In genomic region chr13:44206042-44206441, GRCm38 (mm10) we compare ENCODE assay signal across 19 mouse cellular contexts.
DNase-seq lines count a peak whose midpoint lies in the region; ATAC-seq and TF ChIP-seq lines count a peak whose summit lies in the region.
"Had no signal": no experiment of that assay in that cellular context is flagged by ENCODE, and none has a peak within 500 bp of the region (broad histone marks: within the 10 kb centered on the region; RNA-seq: fewer than 3 reads in every experiment).

No protein-coding gene starts in this region.

- H3K4me3 ChIP-seq in hindbrain, postnatal 0 days (ENCODE audit: low read length), result no peak overlapping the region
- H3K4me3 ChIP-seq in hindbrain, embryonic 12.5 days, result no peak overlapping the region
- H3K4me3 ChIP-seq: embryonic facial prominence, embryonic 15.5 days; forebrain, embryonic 13.5 days; limb, embryonic 13.5 days; midbrain, embryonic 12.5 days had no signal

- no peaks in the 10 kb centered on the region for H3K27me3 ChIP-seq in hindbrain, postnatal 0 days (ENCODE audit: insufficient read depth, low read length)
- H3K27me3 ChIP-seq in hindbrain, embryonic 12.5 days, result peaks cover 37% of the 10 kb centered on the region

- WGBS in hindbrain, postnatal 0 days, result 43% methylated on average over 4 of the region's 4 CpGs
- WGBS in hindbrain, embryonic 12.5 days, result 51% methylated on average over 4 of the region's 4 CpGs

- no peak for DNase-seq in hindbrain, postnatal 0 days (ENCODE audit: low spot score)
- DNase-seq in c-Kit-negative CD71-positive TER-119-positive erythroid progenitor cells, embryonic 14.5 days (ENCODE audit: low read depth, low spot score), result peak; percentile 3
- peak; percentile 43 for DNase-seq in liver
- no peak for DNase-seq in testis, postnatal 14 days (ENCODE audit: low spot score)
- no peak for DNase-seq in gastrocnemius, postnatal 10 days
- DNase-seq: adrenal gland, postnatal 36 days; cerebellum, adult 11-12 months; heart, adult 18-20 months; lung, postnatal 10 days; right cerebral cortex, postnatal 25 days had no signal

- H3K9ac ChIP-seq in hindbrain, postnatal 0 days (replicated peaks; ENCODE audit: low read length), result no peak overlapping the region
- H3K9ac ChIP-seq in hindbrain, embryonic 12.5 days, result no peak overlapping the region
- H3K9ac ChIP-seq: embryonic facial prominence, embryonic 15.5 days; forebrain, embryonic 13.5 days; limb, embryonic 13.5 days; midbrain, embryonic 12.5 days had no signal

- no peaks in the 10 kb centered on the region for H3K36me3 ChIP-seq in hindbrain, postnatal 0 days (ENCODE audit: insufficient read depth, low read length)
- H3K36me3 ChIP-seq in hindbrain, embryonic 12.5 days, result no peaks in the 10 kb centered on the region
- H3K36me3 ChIP-seq: embryonic facial prominence, embryonic 15.5 days; limb, embryonic 13.5 days; midbrain, embryonic 12.5 days had no signal

- H3K9me3 ChIP-seq in hindbrain, postnatal 0 days (ENCODE audit: low read length), result no peaks in the 10 kb centered on the region
- H3K9me3 ChIP-seq in hindbrain, embryonic 12.5 days (replicated peaks), result no peaks in the 10 kb centered on the region
- H3K9me3 ChIP-seq: embryonic facial prominence, embryonic 15.5 days; forebrain, embryonic 13.5 days; limb, embryonic 13.5 days; midbrain, embryonic 12.5 days had no signal

- no peak overlapping the region for H3K4me2 ChIP-seq in hindbrain, postnatal 0 days (ENCODE audit: low read depth, low read length)
- H3K4me2 ChIP-seq in hindbrain, embryonic 12.5 days (replicated peaks), result no peak overlapping the region
- H3K4me2 ChIP-seq: embryonic facial prominence, embryonic 15.5 days; forebrain, embryonic 13.5 days; limb, embryonic 13.5 days; midbrain, embryonic 12.5 days had no signal

- ATAC-seq in hindbrain, postnatal 0 days, result 0 out of 2 replicates have a peak, but pooled peaks have one; percentile 53
- no peak for ATAC-seq in hindbrain, embryonic 12.5 days (ENCODE audit: low FRiP score)
- ATAC-seq in megakaryocyte-erythroid progenitor cell, adult 5-6 weeks (replicated peaks; ENCODE audit: low FRiP score, low TSS enrichment, poor library complexity, severe bottlenecking), result peak; percentile 87
- ATAC-seq: activated CD4-positive, CD25-positive, alpha-beta regulatory T cell, adult 4 months; CD4-positive, CD25-positive, alpha-beta regulatory T cell, adult 4 months; forebrain, embryonic 13.5 days; intestine, embryonic 16.5 days had no signal

- H3K4me1 ChIP-seq in hindbrain, postnatal 0 days (ENCODE audit: insufficient read depth, low read length), result no peaks in the 10 kb centered on the region
- peaks cover 11% of the 10 kb centered on the region; the same call in 1 of the 2 replicates for H3K4me1 ChIP-seq in hindbrain, embryonic 12.5 days

- no peak for TF ChIP-seq CTCF in hindbrain, postnatal 0 days (IDR thresholded peaks at IDR 0.05; ENCODE audit: low read depth)

- no peak overlapping the region for H3K27ac ChIP-seq in hindbrain, postnatal 0 days
- H3K27ac ChIP-seq in hindbrain, embryonic 12.5 days, result no peak overlapping the region
- H3K27ac ChIP-seq: embryonic facial prominence, embryonic 15.5 days; limb, embryonic 13.5 days; midbrain, embryonic 12.5 days had no signal

Comparison
In these comparisons a context has a peak if more than half of its experiments do, and no peak if none do; other contexts are left out.
1. DNase-seq: peak in c-Kit-negative CD71-positive TER-119-positive erythroid progenitor cells, embryonic 14.5 days (single experiment) and liver (single experiment); none in hindbrain, postnatal 0 days (single experiment), testis, postnatal 14 days (single experiment) and gastrocnemius, postnatal 10 days (single experiment).